In the genomic region with DNA sequence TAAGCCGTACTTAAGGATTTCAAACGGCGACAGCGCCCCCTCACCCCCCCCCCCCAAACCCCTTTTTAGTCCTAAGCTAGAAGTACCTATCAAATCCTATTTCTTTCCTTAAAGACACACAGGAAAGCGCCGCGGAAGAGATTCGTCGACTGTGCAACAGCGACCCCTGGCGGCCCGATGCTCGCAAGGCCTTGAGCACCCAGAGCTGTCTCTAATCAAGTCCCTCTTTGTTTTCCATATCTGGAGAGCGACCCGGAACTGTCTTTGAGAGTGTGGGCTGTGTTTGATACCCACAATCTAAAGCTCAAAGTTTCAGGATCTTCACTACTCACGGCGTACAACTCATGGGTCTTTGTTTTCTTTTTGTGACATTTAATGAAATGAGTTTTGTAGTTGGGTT, we compare ENCODE assay signal across 8 mouse cellular contexts.
DNase-seq lines count a peak whose midpoint lies in the region; ATAC-seq and TF ChIP-seq lines count a peak whose summit lies in the region.

No protein-coding gene starts in this region.

- H3K9me3 ChIP-seq in hindbrain, embryonic 14.5 days (ENCODE audit: control insufficient read depth, low read length): no peaks in the 10 kb centered on the region

- peak; percentile 97 for ATAC-seq in Patski
- peak; percentile 91 for ATAC-seq in hindbrain, embryonic 14.5 days (ENCODE audit: low FRiP score)

- H3K27ac ChIP-seq in hindbrain, embryonic 14.5 days: peak overlapping the region; percentile 99

- DNase-seq in Patski (ENCODE audit: low read depth, low spot score): peak; percentile 46
- DNase-seq in cerebellum, postnatal 14 days: peak; percentile 99
- DNase-seq in frontal cortex, postnatal 25 days (ENCODE audit: low spot score in 2 of 2): peak; percentile 95 to 97
- peak; percentile 99 for DNase-seq in hindbrain, embryonic 14.5 days (ENCODE audit: low spot score)
- DNase-seq in layer of hippocampus, postnatal 36 days: peak; percentile 89 to 90
- DNase-seq in lung, postnatal 36 days: peak; percentile 96
- DNase-seq in retina, postnatal 1 day: peak; percentile 96
- peak; percentile 83 to 89 for DNase-seq in urinary bladder, adult 18-20 months (ENCODE audit: low spot score in 2 of 2)

- H3K27me3 ChIP-seq in Patski: no peaks in the 10 kb centered on the region
- H3K27me3 ChIP-seq in hindbrain, embryonic 14.5 days (ENCODE audit: control insufficient read depth, insufficient read depth, low read length): no peaks in the 10 kb centered on the region

- H3K9ac ChIP-seq in hindbrain, embryonic 14.5 days: peak overlapping the region; percentile 88

- POLR2A ChIA-PET in Patski (lab: Charles Lee): interaction anchor here (0.6 to 1.4 kb wide), 4 partner anchors 313 to 1181 kb away, joined by 3 to 5 read pairs (median 4); no protein-coding TSS in a partner anchor

- H3K4me2 ChIP-seq in hindbrain, embryonic 14.5 days (replicated peaks): peak overlapping the region; percentile 86

- peak overlapping the region; percentile 45 for H3K4me3 ChIP-seq in hindbrain, embryonic 14.5 days (replicated peaks; ENCODE audit: low read length)

- CTCF ChIA-PET in Patski (lab: Charles Lee): interaction anchor here (0.6 to 2.0 kb wide), 22 partner anchors 9 to 1198 kb away, joined by 3 to 10 read pairs (median 4); a partner anchor contains a TSS

- H3K4me1 ChIP-seq in hindbrain, embryonic 14.5 days (replicated peaks; ENCODE audit: control insufficient read depth, insufficient read depth, low read length): peaks cover 11% of the 10 kb centered on the region; the same call in 1 of the 2 replicates

- TF ChIP-seq CTCF in Patski (IDR thresholded peaks at IDR 0.05): peak; percentile 95

- WGBS in hindbrain, embryonic 14.5 days: under 1% methylated on average over 17 of the region's 17 CpGs

- no peaks in the 10 kb centered on the region for H3K36me3 ChIP-seq in hindbrain, embryonic 14.5 days (replicated peaks; ENCODE audit: control insufficient read depth, insufficient read depth)

- in situ Hi-C loops in Patski (cut with MboI; ENCODE audit: low pct_unique_long_range_greater_than_20kb): loop anchor here (5.0 to 10.0 kb wide), 3 partner anchors 378 to 1101 kb away; a partner anchor contains a TSS

Comparison
In these comparisons a context has a peak if more than half of its experiments do, and no peak if none do; other contexts are left out.
1. Peak in every context shown above with its lines: DNase-seq, ATAC-seq, H3K4me3 ChIP-seq and H3K27ac ChIP-seq.
2. DNase-seq: peak in every context shown above with its lines; median percentile 99 in cerebellum, postnatal 14 days; 99 in hindbrain, embryonic 14.5 days; 96 in frontal cortex, postnatal 25 days; 96 in lung, postnatal 36 days; 96 in retina, postnatal 1 day; 90 in layer of hippocampus, postnatal 36 days; 86 in urinary bladder, adult 18-20 months; 46 in Patski.